Mouse (Mus musculus): Measurements from ENCODE around the gene Sirt2. TPM values are rescaled to one million over a fixed set of nuclear protein-coding genes. Genes with fewer than 3 reads are reported as not detected.

Gene Sirt2
- polyA plus RNA-seq, 1 experiment, result 254 TPM

GRCm38 (mm10) chr7:28761907-28762306 is 4.6 kb upstream of the Sirt2 start:
- no peak for TF ChIP-seq GATA1 (IDR thresholded peaks at IDR 0.05; ENCODE audit: borderline replicate concordance, low read length)
- no peak for TF ChIP-seq FLI1 (IDR thresholded peaks at IDR 0.05; ENCODE audit: low read length)

DNA sequence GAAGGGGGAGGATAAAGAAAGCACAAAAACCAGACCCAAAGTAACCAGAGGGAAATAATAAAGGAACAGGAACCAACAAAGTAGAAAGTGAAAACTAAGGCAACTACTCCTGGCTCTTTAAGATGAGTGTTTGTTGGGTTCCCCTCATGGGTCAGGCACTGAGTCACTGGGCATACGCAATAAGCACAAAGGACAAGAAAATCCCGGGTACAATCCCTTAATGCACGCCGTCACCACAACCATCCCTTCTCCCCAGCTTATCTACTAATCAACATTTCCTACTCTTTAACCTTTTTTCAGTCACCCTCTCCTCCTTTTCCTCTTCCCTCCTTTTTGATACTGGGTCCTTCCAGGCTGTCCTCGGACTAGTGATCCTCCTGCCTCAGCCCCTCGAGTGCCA is 1.3 kb upstream of the Sirt2 start:
- TF ChIP-seq FLI1 (IDR thresholded peaks at IDR 0.05; ENCODE audit: low read length), result no peak
- TF ChIP-seq GATA1 (IDR thresholded peaks at IDR 0.05; ENCODE audit: borderline replicate concordance, low read length), result no peak
- Histone ChIP-seq H3K27me3 (replicated peaks) (no peaks in the 10 kb centered on the region), H3K36me3 (replicated peaks; ENCODE audit: low read length) (peaks cover 37% of the 10 kb centered on the region), H3K9me3 (no peaks in the 10 kb centered on the region), H3K4me1 (peaks cover 52% of the 10 kb centered on the region), H3K4me3 (replicated peaks) (peak overlapping the region; percentile 97)

More at GRCm38 (mm10) chr7:28761907-28762306, 4.6 kb upstream of the Sirt2 start:
- Histone ChIP-seq H3K9me3 (no peaks in the 10 kb centered on the region), H3K36me3 (replicated peaks; ENCODE audit: low read length) (peaks cover 69% of the 10 kb centered on the region), H3K27me3 (replicated peaks) (peaks cover under 1% of the 10 kb centered on the region), H3K4me3 (replicated peaks) (no peak overlapping the region), H3K4me1 (peaks cover 32% of the 10 kb centered on the region)

DNA sequence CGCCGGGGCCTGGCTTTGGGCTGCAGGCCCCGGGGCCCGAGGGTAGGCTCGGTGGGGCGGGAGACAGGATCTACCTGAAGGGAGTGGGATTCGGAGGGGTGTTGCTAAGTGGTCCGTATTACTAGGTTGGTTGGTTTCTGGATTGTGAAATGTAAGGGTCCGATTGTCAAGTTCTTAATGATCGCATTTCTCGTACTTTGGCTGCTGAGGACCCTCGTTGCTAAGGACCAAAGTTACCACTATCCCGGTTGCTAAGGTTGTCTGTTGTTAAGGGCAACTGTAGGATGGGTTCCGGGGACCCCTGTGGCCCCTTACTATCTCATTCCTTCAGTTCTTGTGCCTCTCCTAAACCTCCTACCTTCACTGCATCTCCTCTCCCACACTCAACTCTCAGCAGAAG is 375 bp downstream of the Sirt2 start:
- H3K36me3 ChIP-seq (replicated peaks; ENCODE audit: low read length), result peaks cover 35% of the 10 kb centered on the region
- TF ChIP-seq FLI1 (IDR thresholded peaks at IDR 0.05; ENCODE audit: low read length), result no peak
- no peak for TF ChIP-seq GATA1 (IDR thresholded peaks at IDR 0.05; ENCODE audit: borderline replicate concordance, low read length)
- H3K4me3 ChIP-seq (replicated peaks), result peak overlapping the region; percentile 97
- H3K27me3 ChIP-seq (replicated peaks), result no peaks in the 10 kb centered on the region
- H3K9me3 ChIP-seq, result no peaks in the 10 kb centered on the region
- peaks cover 65% of the 10 kb centered on the region for H3K4me1 ChIP-seq

DNA sequence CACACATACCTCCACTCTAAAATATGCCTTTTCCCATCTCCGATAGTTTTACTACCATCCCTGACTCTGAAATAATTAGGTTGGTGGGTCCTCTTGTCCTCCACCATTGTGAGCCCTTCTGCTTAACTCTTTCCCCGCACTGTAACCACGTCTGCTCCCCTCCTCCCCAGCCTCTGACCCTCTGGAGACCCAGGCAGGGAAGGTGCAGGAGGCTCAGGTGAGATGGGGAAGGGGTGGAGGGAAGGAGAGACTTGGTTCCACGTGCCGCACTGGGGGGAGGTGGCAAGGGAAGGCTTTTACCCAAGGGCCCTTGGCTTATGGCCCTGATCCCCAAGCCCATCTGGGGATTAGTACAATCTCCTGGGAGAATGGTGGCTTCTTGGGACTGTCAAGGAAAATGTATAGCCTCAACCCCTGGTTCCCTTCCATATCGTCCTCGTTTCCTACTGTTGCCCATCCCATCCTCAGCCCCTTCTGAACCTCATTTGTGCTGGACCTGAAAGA is 979 bp downstream of the Sirt2 start, which contains the start of gene Nfkbib:
TSS of gene Nfkbib (minus strand) at position 51 of the 504 bp plus-strand sequence.
- H3K9me3 ChIP-seq, result no peaks in the 10 kb centered on the region
- TF ChIP-seq GATA1 (IDR thresholded peaks at IDR 0.05; ENCODE audit: borderline replicate concordance, low read length), result no peak
- TF ChIP-seq FLI1 (IDR thresholded peaks at IDR 0.05; ENCODE audit: low read length), result no peak
- no peaks in the 10 kb centered on the region for H3K27me3 ChIP-seq (replicated peaks)
- H3K36me3 ChIP-seq (replicated peaks; ENCODE audit: low read length), result peaks cover 35% of the 10 kb centered on the region
- peaks cover 66% of the 10 kb centered on the region for H3K4me1 ChIP-seq
- peak within 1 kb of the TSS; percentile 97 for H3K4me3 ChIP-seq (replicated peaks)

DNA sequence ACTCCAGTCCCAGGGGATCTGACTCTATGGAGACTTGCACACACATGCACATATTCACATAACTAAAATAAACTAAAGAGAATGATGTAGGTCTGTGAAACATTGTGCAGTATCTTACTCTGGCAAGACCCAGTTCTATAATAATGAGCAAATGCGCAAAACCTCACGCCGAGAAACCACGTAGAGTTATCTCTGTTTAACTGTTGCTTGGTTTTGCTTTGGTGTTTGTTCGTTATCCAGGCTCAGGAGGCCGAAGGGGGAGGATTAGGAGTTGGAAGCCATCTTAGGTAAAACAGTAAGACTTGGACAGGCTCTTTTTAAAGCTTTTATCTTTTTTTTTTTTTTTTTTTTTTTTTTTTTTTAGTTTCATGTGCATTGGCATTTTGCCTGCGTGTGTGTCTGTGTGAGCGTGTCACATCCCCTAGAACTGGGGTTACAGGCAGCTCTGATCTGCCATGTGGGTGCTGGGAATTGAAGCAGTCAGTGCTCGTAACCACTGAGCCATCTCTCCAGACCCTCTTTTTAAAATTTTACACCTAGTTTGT is 3.0 kb downstream of the Sirt2 start:
- Histone ChIP-seq H3K4me1 (peaks cover 68% of the 10 kb centered on the region), H3K9me3 (no peaks in the 10 kb centered on the region), H3K36me3 (replicated peaks; ENCODE audit: low read length) (peaks cover 39% of the 10 kb centered on the region), H3K27me3 (replicated peaks) (no peaks in the 10 kb centered on the region), H3K4me3 (replicated peaks) (no peak overlapping the region)
- TF ChIP-seq FLI1 (IDR thresholded peaks at IDR 0.05; ENCODE audit: low read length), result no peak
- no peak for TF ChIP-seq GATA1 (IDR thresholded peaks at IDR 0.05; ENCODE audit: borderline replicate concordance, low read length)

- Histone ChIP-seq H3K4me3 (replicated peaks) (no peak overlapping the region), H3K27me3 (replicated peaks) (no peaks in the 10 kb centered on the region), H3K4me1 (peaks cover 59% of the 10 kb centered on the region), H3K36me3 (replicated peaks; ENCODE audit: low read length) (peaks cover 47% of the 10 kb centered on the region), H3K9me3 (no peaks in the 10 kb centered on the region)
- no peak for TF ChIP-seq GATA1 (IDR thresholded peaks at IDR 0.05; ENCODE audit: borderline replicate concordance, low read length)
- no peak for TF ChIP-seq FLI1 (IDR thresholded peaks at IDR 0.05; ENCODE audit: low read length)
Measured at GRCm38 (mm10) chr7:28770309-28770708, 3.8 kb downstream of the Sirt2 start.

DNA sequence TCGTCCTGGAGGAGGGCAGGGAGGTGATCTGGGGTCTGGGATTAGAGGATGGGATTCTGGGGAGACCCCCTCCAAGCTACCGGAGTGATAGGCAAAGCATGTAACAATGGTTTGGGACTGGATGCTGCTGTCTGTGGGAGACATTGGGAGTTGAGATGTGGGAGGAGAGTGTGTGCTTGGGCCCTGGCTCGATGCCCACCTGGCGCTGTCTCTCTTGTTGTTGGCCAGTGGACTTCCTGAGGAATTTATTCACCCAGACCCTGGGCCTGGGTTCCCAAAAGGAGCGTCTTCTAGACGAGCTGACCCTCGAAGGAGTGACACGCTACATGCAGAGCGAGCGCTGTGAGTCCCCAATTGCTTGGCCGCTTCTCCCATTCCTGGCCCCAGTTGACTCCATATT is 5.3 kb downstream of the Sirt2 start:
- H3K27me3 ChIP-seq (replicated peaks), result no peaks in the 10 kb centered on the region
- TF ChIP-seq FLI1 (IDR thresholded peaks at IDR 0.05; ENCODE audit: low read length) (no peak), GATA1 (IDR thresholded peaks at IDR 0.05; ENCODE audit: borderline replicate concordance, low read length) (no peak)
- no peak overlapping the region for H3K4me3 ChIP-seq (replicated peaks)
- no peaks in the 10 kb centered on the region for H3K9me3 ChIP-seq
- peaks cover 61% of the 10 kb centered on the region for H3K36me3 ChIP-seq (replicated peaks; ENCODE audit: low read length)
- H3K4me1 ChIP-seq, result peaks cover 54% of the 10 kb centered on the region

- H3K27me3 ChIP-seq (replicated peaks), result no peaks in the 10 kb centered on the region
- peaks cover 71% of the 10 kb centered on the region for H3K36me3 ChIP-seq (replicated peaks; ENCODE audit: low read length)
- TF ChIP-seq GATA1 (IDR thresholded peaks at IDR 0.05; ENCODE audit: borderline replicate concordance, low read length), result no peak
- no peak for TF ChIP-seq FLI1 (IDR thresholded peaks at IDR 0.05; ENCODE audit: low read length)
Measured at GRCm38 (mm10) chr7:28773163-28773562, 6.6 kb downstream of the Sirt2 start.

GRCm38 (mm10) chr7:28774164-28774563 is 7.6 kb downstream of the Sirt2 start:
- H3K27me3 ChIP-seq (replicated peaks), result no peaks in the 10 kb centered on the region
- TF ChIP-seq FLI1 (IDR thresholded peaks at IDR 0.05; ENCODE audit: low read length), result no peak
- TF ChIP-seq GATA1 (IDR thresholded peaks at IDR 0.05; ENCODE audit: borderline replicate concordance, low read length), result no peak
- H3K9me3 ChIP-seq, result no peaks in the 10 kb centered on the region
- H3K4me1 ChIP-seq, result peaks cover 37% of the 10 kb centered on the region
- no peak overlapping the region for H3K4me3 ChIP-seq (replicated peaks)
- peaks cover 78% of the 10 kb centered on the region for H3K36me3 ChIP-seq (replicated peaks; ENCODE audit: low read length)

More at GRCm38 (mm10) chr7:28773163-28773562, 6.6 kb downstream of the Sirt2 start:
- peaks cover 41% of the 10 kb centered on the region for H3K4me1 ChIP-seq
- no peak overlapping the region for H3K4me3 ChIP-seq (replicated peaks)
- H3K9me3 ChIP-seq, result no peaks in the 10 kb centered on the region

DNA sequence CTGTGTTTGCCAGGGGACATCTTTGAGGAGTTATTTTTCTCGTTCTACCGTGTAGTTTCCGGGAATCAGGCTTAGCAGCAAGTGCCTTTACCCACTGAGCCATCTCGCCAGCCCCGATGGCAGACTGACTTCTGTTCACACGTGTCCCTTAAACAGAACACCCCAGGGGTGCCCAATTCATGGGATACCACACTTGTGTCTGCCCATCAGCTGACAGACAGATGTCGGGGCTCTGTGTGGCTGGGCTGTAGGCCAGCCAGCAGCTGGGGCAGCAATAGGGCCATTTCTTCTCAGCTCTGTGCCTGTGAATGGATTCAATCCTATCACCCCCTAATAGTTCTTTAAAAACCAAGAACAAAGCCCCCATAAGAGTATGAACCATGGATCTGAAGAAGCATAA is 8.6 kb downstream of the Sirt2 start:
- no peak for TF ChIP-seq GATA1 (IDR thresholded peaks at IDR 0.05; ENCODE audit: borderline replicate concordance, low read length)
- TF ChIP-seq FLI1 (IDR thresholded peaks at IDR 0.05; ENCODE audit: low read length), result no peak
- Histone ChIP-seq H3K36me3 (replicated peaks; ENCODE audit: low read length) (peaks cover 82% of the 10 kb centered on the region), H3K9me3 (no peaks in the 10 kb centered on the region), H3K27me3 (replicated peaks) (no peaks in the 10 kb centered on the region), H3K4me1 (peaks cover 35% of the 10 kb centered on the region), H3K4me3 (replicated peaks) (no peak overlapping the region)

Measured in megakaryocyte, embryonic 14.5 days (primary cell).